Mouse (Mus musculus): ENCODE results near the gene Olfr1048. TPM values are rescaled to one million over a fixed set of nuclear protein-coding genes. Genes with fewer than 3 reads are reported as not detected.

Gene Olfr1048
- total and polyA plus RNA-seq, 3 experiments = not detected

GRCm38 (mm10) chr2:86185583-86185982 is 54.5 kb downstream of the Olfr1048 start, which contains the start of gene Olfr52:
Gene Olfr52, minus strand, starts transcription at chr2:86185683.
- H3K9me3 ChIP-seq (replicated peaks; ENCODE audit: low read length) = peaks cover 25% of the 10 kb centered on the region
- H3K4me3 ChIP-seq (replicated peaks in 1 of 3; ENCODE audit: low read depth in 2 of 3, low read length in 2 of 3, poor library complexity in 1 of 3) = no peak within 1 kb of the TSS
- no peak within 1 kb of the TSS for H3K4me2 ChIP-seq (ENCODE audit: insufficient read depth, low read depth, poor library complexity, severe bottlenecking)
- in situ Hi-C loops (cut with MboI; ENCODE audit: low pct_ligation_motif_present, low pct_unique_long_range_greater_than_20kb, low sequenced_read_pairs) (no loop called here), dilution Hi-C loops (cut with MboI; ENCODE audit: extremely low pct_ligation_motif_present, extremely low pct_unique_long_range_greater_than_20kb, low sequenced_read_pairs) (no loop called here)
- no peak for TF ChIP-seq RCOR1 (conservative IDR thresholded peaks at IDR 0.05; ENCODE audit: low read depth, low read length)
- no peaks in the 10 kb centered on the region for H3K4me1 ChIP-seq (ENCODE audit: control insufficient read depth in 1 of 2, insufficient read depth in 2 of 2)
- no peak within 1 kb of the TSS for H3K27ac ChIP-seq (ENCODE audit: insufficient read depth, low read depth)
- H3K27me3 ChIP-seq (replicated peaks) = no peaks in the 10 kb centered on the region
- H3K36me3 ChIP-seq (replicated peaks in 1 of 2; ENCODE audit: control insufficient read depth in 1 of 2, insufficient read depth in 1 of 2, low read length in 1 of 2) = no peaks in the 10 kb centered on the region
- no peak for DNase-seq (ENCODE audit: extremely low read depth)
- H3K9ac ChIP-seq (ENCODE audit: insufficient read depth, low read depth) = no peak within 1 kb of the TSS
- H3K79me2 ChIP-seq (replicated peaks; ENCODE audit: control insufficient read depth, extremely low read depth, insufficient read depth, poor library complexity, severe bottlenecking) = no peaks in the 10 kb centered on the region

Other genes starting within 250 kb of the Olfr1048 start
Only the 20 nearest of the 29 such genes appear.
- not detected in 2 replicates for gene Olfr1036, start 166.3 kb downstream of the Olfr1048 start, total RNA-seq (2012; rRNA removed)
- not detected in 2 replicates for gene Olfr1036, start 166.3 kb downstream of the Olfr1048 start, total RNA-seq (2014; rRNA removed)
- not detected in 2 replicates for gene Olfr1036, start 166.3 kb downstream of the Olfr1048 start, polyA plus RNA-seq (2012; ENCODE audit: insufficient read length, low read depth)
- gene Olfr1037, start 152.9 kb downstream of the Olfr1048 start, total RNA-seq (2012; rRNA removed) = not detected in 2 replicates
- not detected in 2 replicates for gene Olfr1037, start 152.9 kb downstream of the Olfr1048 start, total RNA-seq (2014; rRNA removed)
- not detected in 2 replicates for gene Olfr1037, start 152.9 kb downstream of the Olfr1048 start, polyA plus RNA-seq (2012; ENCODE audit: insufficient read length, low read depth)
- gene Olfr1039, start 104.4 kb downstream of the Olfr1048 start, total RNA-seq (2012; rRNA removed) = not detected in 2 replicates
- gene Olfr1039, start 104.4 kb downstream of the Olfr1048 start, total RNA-seq (2014; rRNA removed) = not detected in 2 replicates
- gene Olfr1039, start 104.4 kb downstream of the Olfr1048 start, polyA plus RNA-seq (2012; ENCODE audit: insufficient read length, low read depth) = not detected in 2 replicates
- gene Olfr1040, start 93.6 kb downstream of the Olfr1048 start, total RNA-seq (2012; rRNA removed) = not detected in 2 replicates
- gene Olfr1040, start 93.6 kb downstream of the Olfr1048 start, total RNA-seq (2014; rRNA removed) = not detected in 2 replicates
- gene Olfr1040, start 93.6 kb downstream of the Olfr1048 start, polyA plus RNA-seq (2012; ENCODE audit: insufficient read length, low read depth) = not detected in 2 replicates
- not detected in 2 replicates for gene Olfr1042, start 78.5 kb downstream of the Olfr1048 start, total RNA-seq (2012; rRNA removed)
- not detected in 2 replicates for gene Olfr1042, start 78.5 kb downstream of the Olfr1048 start, total RNA-seq (2014; rRNA removed)
- not detected in 2 replicates for gene Olfr1042, start 78.5 kb downstream of the Olfr1048 start, polyA plus RNA-seq (2012; ENCODE audit: insufficient read length, low read depth)
- gene Olfr1043, start 72.8 kb downstream of the Olfr1048 start, total RNA-seq (2012; rRNA removed) = not detected in 2 replicates
- gene Olfr1043, start 72.8 kb downstream of the Olfr1048 start, total RNA-seq (2014; rRNA removed) = not detected in 2 replicates
- gene Olfr1043, start 72.8 kb downstream of the Olfr1048 start, polyA plus RNA-seq (2012; ENCODE audit: insufficient read length, low read depth) = not detected in 2 replicates
- not detected in 2 replicates for gene Olfr1044, start 62.5 kb downstream of the Olfr1048 start, total RNA-seq (2012; rRNA removed)
- gene Olfr1044, start 62.5 kb downstream of the Olfr1048 start, total RNA-seq (2014; rRNA removed) = not detected in 2 replicates
- gene Olfr1044, start 62.5 kb downstream of the Olfr1048 start, polyA plus RNA-seq (2012; ENCODE audit: insufficient read length, low read depth) = not detected in 2 replicates
- gene Olfr52, start 54.6 kb downstream of the Olfr1048 start, total RNA-seq (2012; rRNA removed) = not detected in 2 replicates
- not detected in 2 replicates for gene Olfr52, start 54.6 kb downstream of the Olfr1048 start, total RNA-seq (2014; rRNA removed)
- gene Olfr52, start 54.6 kb downstream of the Olfr1048 start, polyA plus RNA-seq (2012; ENCODE audit: insufficient read length, low read depth) = not detected in 2 replicates
- not detected in 2 replicates for gene Olfr1045, start 37.3 kb downstream of the Olfr1048 start, total RNA-seq (2012; rRNA removed)
- not detected in 2 replicates for gene Olfr1045, start 37.3 kb downstream of the Olfr1048 start, total RNA-seq (2014; rRNA removed)
- gene Olfr1045, start 37.3 kb downstream of the Olfr1048 start, polyA plus RNA-seq (2012; ENCODE audit: insufficient read length, low read depth) = not detected in 2 replicates
- gene Olfr1046, start 21.0 kb downstream of the Olfr1048 start, total RNA-seq (2012; rRNA removed) = not detected in 2 replicates
- gene Olfr1046, start 21.0 kb downstream of the Olfr1048 start, total RNA-seq (2014; rRNA removed) = not detected in 2 replicates
- not detected in 2 replicates for gene Olfr1046, start 21.0 kb downstream of the Olfr1048 start, polyA plus RNA-seq (2012; ENCODE audit: insufficient read length, low read depth)
- gene Olfr1047, start 8.9 kb downstream of the Olfr1048 start, total RNA-seq (2012; rRNA removed) = not detected in 2 replicates
- not detected in 2 replicates for gene Olfr1047, start 8.9 kb downstream of the Olfr1048 start, total RNA-seq (2014; rRNA removed)
- not detected in 2 replicates for gene Olfr1047, start 8.9 kb downstream of the Olfr1048 start, polyA plus RNA-seq (2012; ENCODE audit: insufficient read length, low read depth)
- not detected in 2 replicates for gene Olfr1049, start 18.0 kb upstream of the Olfr1048 start, total RNA-seq (2012; rRNA removed)
- gene Olfr1049, start 18.0 kb upstream of the Olfr1048 start, total RNA-seq (2014; rRNA removed) = not detected in 2 replicates
- gene Olfr1049, start 18.0 kb upstream of the Olfr1048 start, polyA plus RNA-seq (2012; ENCODE audit: insufficient read length, low read depth) = not detected in 2 replicates
- not detected in 2 replicates for gene Olfr1051, start 38.8 kb upstream of the Olfr1048 start, total RNA-seq (2012; rRNA removed)
- gene Olfr1051, start 38.8 kb upstream of the Olfr1048 start, total RNA-seq (2014; rRNA removed) = not detected in 2 replicates
- not detected in 2 replicates for gene Olfr1051, start 38.8 kb upstream of the Olfr1048 start, polyA plus RNA-seq (2012; ENCODE audit: insufficient read length, low read depth)
- gene Olfr1052, start 52.2 kb upstream of the Olfr1048 start, total RNA-seq (2012; rRNA removed) = not detected in 2 replicates
- not detected in 2 replicates for gene Olfr1052, start 52.2 kb upstream of the Olfr1048 start, total RNA-seq (2014; rRNA removed)
- gene Olfr1052, start 52.2 kb upstream of the Olfr1048 start, polyA plus RNA-seq (2012; ENCODE audit: insufficient read length, low read depth) = not detected in 2 replicates
- not detected in 2 replicates for gene Olfr1053, start 75.0 kb upstream of the Olfr1048 start, total RNA-seq (2012; rRNA removed)
- gene Olfr1053, start 75.0 kb upstream of the Olfr1048 start, total RNA-seq (2014; rRNA removed) = not detected in 2 replicates
- gene Olfr1053, start 75.0 kb upstream of the Olfr1048 start, polyA plus RNA-seq (2012; ENCODE audit: insufficient read length, low read depth) = not detected in 2 replicates
- not detected in 2 replicates for gene Olfr1054, start 95.1 kb upstream of the Olfr1048 start, total RNA-seq (2012; rRNA removed)
- not detected in 2 replicates for gene Olfr1054, start 95.1 kb upstream of the Olfr1048 start, total RNA-seq (2014; rRNA removed)
- not detected in 2 replicates for gene Olfr1054, start 95.1 kb upstream of the Olfr1048 start, polyA plus RNA-seq (2012; ENCODE audit: insufficient read length, low read depth)
- 0.17 and 0.68 TPM in 2 replicates for gene Olfr1055, start 110.0 kb upstream of the Olfr1048 start, total RNA-seq (2012; rRNA removed)
- gene Olfr1055, start 110.0 kb upstream of the Olfr1048 start, total RNA-seq (2014; rRNA removed) = not detected in 2 replicates
- gene Olfr1055, start 110.0 kb upstream of the Olfr1048 start, polyA plus RNA-seq (2012; ENCODE audit: insufficient read length, low read depth) = not detected in 2 replicates
- not detected in 2 replicates for gene Olfr1056, start 122.2 kb upstream of the Olfr1048 start, total RNA-seq (2012; rRNA removed)
- gene Olfr1056, start 122.2 kb upstream of the Olfr1048 start, total RNA-seq (2014; rRNA removed) = not detected in 2 replicates
- not detected in 2 replicates for gene Olfr1056, start 122.2 kb upstream of the Olfr1048 start, polyA plus RNA-seq (2012; ENCODE audit: insufficient read length, low read depth)
- gene Olfr1057, start 138.1 kb upstream of the Olfr1048 start, total RNA-seq (2012; rRNA removed) = not detected in 2 replicates
- gene Olfr1057, start 138.1 kb upstream of the Olfr1048 start, total RNA-seq (2014; rRNA removed) = not detected in 2 replicates
- gene Olfr1057, start 138.1 kb upstream of the Olfr1048 start, polyA plus RNA-seq (2012; ENCODE audit: insufficient read length, low read depth) = not detected in 2 replicates
- gene Olfr1058, start 148.3 kb upstream of the Olfr1048 start, total RNA-seq (2012; rRNA removed) = not detected in 2 replicates
- gene Olfr1058, start 148.3 kb upstream of the Olfr1048 start, total RNA-seq (2014; rRNA removed) = not detected in 2 replicates
- not detected in 2 replicates for gene Olfr1058, start 148.3 kb upstream of the Olfr1048 start, polyA plus RNA-seq (2012; ENCODE audit: insufficient read length, low read depth)

Measured in CH12.LX (cell line).